Comparison of ENCODE assay signal across 8 mouse cellular contexts in genomic region chr7:110629892-110630666, GRCm38 (mm10). TPM values are rescaled to one million over a fixed set of nuclear protein-coding genes. Genes with fewer than 3 reads are reported as not detected.
DNase-seq lines count a peak whose midpoint lies in the region; ATAC-seq lines count a peak whose summit lies in the region.

No protein-coding gene starts in this region.

- peak overlapping the region; percentile 34 for H3K4me3 ChIP-seq in embryonic facial prominence, embryonic 11.5 days (ENCODE audit: low read depth, low read length)
- peak overlapping the region; percentile 48 for H3K4me3 ChIP-seq in limb, embryonic 15.5 days

- WGBS in embryonic facial prominence, embryonic 11.5 days, result 2% methylated on average over 32 of the region's 36 CpGs
- WGBS in limb, embryonic 15.5 days, result 2% methylated on average over 36 of the region's 36 CpGs

- H3K36me3 ChIP-seq in embryonic facial prominence, embryonic 11.5 days (replicated peaks; ENCODE audit: control insufficient read depth, insufficient read depth, low read depth, low read length), result no peaks in the 10 kb centered on the region
- H3K36me3 ChIP-seq in limb, embryonic 15.5 days, result no peaks in the 10 kb centered on the region

- H3K9me3 ChIP-seq in embryonic facial prominence, embryonic 11.5 days (replicated peaks; ENCODE audit: control insufficient read depth, low read length), result no peaks in the 10 kb centered on the region
- H3K9me3 ChIP-seq in limb, embryonic 15.5 days, result no peaks in the 10 kb centered on the region

- H3K27ac ChIP-seq in embryonic facial prominence, embryonic 11.5 days (replicated peaks; ENCODE audit: low read depth, low read length), result no peak overlapping the region
- H3K27ac ChIP-seq in limb, embryonic 15.5 days, result peak overlapping the region; percentile 6; the same call in 1 of the 2 replicates

- H3K27me3 ChIP-seq in embryonic facial prominence, embryonic 11.5 days (ENCODE audit: control insufficient read depth, insufficient read depth, low read length), result peaks cover 44% of the 10 kb centered on the region
- H3K27me3 ChIP-seq in limb, embryonic 15.5 days, result peaks cover 49% of the 10 kb centered on the region

- peak; percentile 88 for ATAC-seq in embryonic facial prominence, embryonic 11.5 days (replicated peaks; ENCODE audit: insufficient number of reproducible peaks, low FRiP score, low TSS enrichment, low read depth)
- ATAC-seq in limb, embryonic 15.5 days (ENCODE audit: insufficient number of reproducible peaks, low FRiP score, low TSS enrichment, low read depth), result peak; percentile 86

- DNase-seq in 3134 (ENCODE audit: extremely low read depth, insufficient read length, low spot score), result peak; percentile 94
- peak; percentile 93 for DNase-seq in adrenal gland, postnatal 14 days
- peak; percentile 95 for DNase-seq in embryonic facial prominence, embryonic 11.5 days (ENCODE audit: low spot score)
- peak; percentile 88 for DNase-seq in heart, adult 8-10 months (ENCODE audit: low spot score)
- peak; percentile 92 for DNase-seq in kidney, adult 9 months
- peak; percentile 42 to 69 for DNase-seq in monocyte, adult 2 months (ENCODE audit: low read depth in 1 of 2, low spot score in 2 of 2)
- peak; percentile 53 to 73 for DNase-seq in spleen, postnatal 14 days (ENCODE audit: low spot score in 2 of 2)

- H3K4me1 ChIP-seq in embryonic facial prominence, embryonic 11.5 days (ENCODE audit: control insufficient read depth, insufficient read depth, low read length), result peaks cover 12% of the 10 kb centered on the region
- H3K4me1 ChIP-seq in limb, embryonic 15.5 days, result peaks cover 57% of the 10 kb centered on the region

- H3K4me2 ChIP-seq in embryonic facial prominence, embryonic 11.5 days (ENCODE audit: low read depth, low read length), result peak overlapping the region; percentile 84
- H3K4me2 ChIP-seq in limb, embryonic 15.5 days, result peak overlapping the region; percentile 90

- H3K9ac ChIP-seq in embryonic facial prominence, embryonic 11.5 days (replicated peaks; ENCODE audit: low read length), result peak overlapping the region; percentile 50
- H3K9ac ChIP-seq in limb, embryonic 15.5 days, result peak overlapping the region; percentile 41

RNA-seq across cellular contexts. Expression of gene Adm, which starts 2.6 kb away (rescaled TPM):
- 17.3 and 18.6 TPM in 2 replicates for total RNA-seq in adrenal gland, postnatal 14 days (2021)
- 1.5 and 2.0 TPM in 2 replicates for polyA plus RNA-seq in embryonic facial prominence, embryonic 11.5 days (2014; fragmentation: Nextera tagmentation; extraction: Ambion mirVana)
- total RNA-seq in heart, adult 8-10 months (2022), result 10 to 100 TPM in 3 of 4 experiments, 1 to 10 TPM in 1; 9.6 to 15.8 (median 12.2) TPM
- polyA plus RNA-seq in limb, embryonic 15.5 days (2015; fragmentation: Nextera tagmentation; extraction: Ambion mirVana), result 7.3 and 7.7 TPM in 2 replicates

RNA-seq across cellular contexts. Expression of gene Sbf2, which starts 15.4 kb away (rescaled TPM):
- total RNA-seq in adrenal gland, postnatal 14 days (2021), result 51.9 and 52.1 TPM in 2 replicates
- 25.2 and 25.4 TPM in 2 replicates for polyA plus RNA-seq in embryonic facial prominence, embryonic 11.5 days (2014; fragmentation: Nextera tagmentation; extraction: Ambion mirVana)
- 10 to 100 TPM; 36.1 to 45.7 (median 40.7) TPM for total RNA-seq in heart, adult 8-10 months (2022)
- 26.2 and 29.2 TPM in 2 replicates for polyA plus RNA-seq in limb, embryonic 15.5 days (2015; fragmentation: Nextera tagmentation; extraction: Ambion mirVana)
